Mouse (Mus musculus) liver, embryonic 14.5 days (tissue): ENCODE measurements around the gene Ddx20. TPM values are rescaled to one million over a fixed set of nuclear protein-coding genes. Genes with fewer than 3 reads are reported as not detected.

Experiments
- ATAC-seq: fragments of 200-750 bp; cut with Nextera tagmentation; 2 replicates; pipeline ENCODE4 v1.8.0; 2017; ENCODE audit warnings: moderate number of reproducible peaks, mild to moderate bottlenecking, moderate library complexity; ENCODE audit not compliant: insufficient read depth
- DNase-seq, 3 experiments: peaks; one replicate each; pipeline ENCODE4 v3.0.0-alpha.2; 2012 to 2013; ENCODE audit warnings: low read depth in 3 of 3, low spot score in 3 of 3
- H3K27ac ChIP-seq: fragments of 300-500 bp; sonication (generic); 2 replicates; pipeline ENCODE4 v1.5.1; 2014; ENCODE audit warnings: moderate library complexity, mild to moderate bottlenecking, control low read depth, inconsistent platforms
- H3K27me3 ChIP-seq: fragments of 300-500 bp; sonication (generic); 2 replicates; pipeline ENCODE4 v1.6.1; 2014; ENCODE audit warnings: mild to moderate bottlenecking, low read length, moderate library complexity; ENCODE audit not compliant: control insufficient read depth, insufficient read depth
- H3K36me3 ChIP-seq: fragments of 300-500 bp; sonication (generic); replicated peaks from 2 replicates; pipeline ENCODE4 v1.6.1; 2014; ENCODE audit warnings: low read depth; ENCODE audit not compliant: control insufficient read depth, insufficient read depth
- H3K4me1 ChIP-seq, 2 experiments: fragments of 200-500 bp in 1 of 2; fragments of 300-500 bp in 1 of 2; sonication (generic) in 1 of 2; replicated peaks; 2 replicates each; pipeline ENCODE4 v1.6.1; 2012 to 2014; ENCODE audit warnings: antibody characterized with exemption in 1 of 2, inconsistent platforms in 1 of 2, low read length in 1 of 2; ENCODE audit not compliant: control insufficient read depth in 2 of 2, insufficient read depth in 2 of 2
- H3K4me2 ChIP-seq: fragments of 300-500 bp; sonication (generic); 2 replicates; pipeline ENCODE4 v1.6.1; 2014; ENCODE audit warnings: low read depth, mild to moderate bottlenecking, control low read depth, moderate library complexity
- H3K4me3 ChIP-seq, 2 experiments: fragments of 200-500 bp in 1 of 2; fragments of 300-500 bp in 1 of 2; sonication (generic) in 1 of 2; 2 replicates each; pipeline ENCODE4 v1.5.1; 2012 to 2014; ENCODE audit warnings: low read depth in 2 of 2, low read length in 2 of 2, mild to moderate bottlenecking in 2 of 2, control low read depth in 1 of 2, inconsistent platforms in 1 of 2, moderate library complexity in 1 of 2; ENCODE audit not compliant: insufficient read depth in 1 of 2
- H3K9ac ChIP-seq: fragments of 300-500 bp; sonication (generic); replicated peaks from 2 replicates; pipeline ENCODE4 v1.6.1; 2014; ENCODE audit warnings: mild to moderate bottlenecking, control low read depth, moderate library complexity
- H3K9me3 ChIP-seq: fragments of 300-500 bp; sonication (generic); 2 replicates; pipeline ENCODE4 v1.6.1; 2016; ENCODE audit warnings: low read length, mixed read lengths; ENCODE audit not compliant: control insufficient read depth
- CTCF ChIP-seq: IDR thresholded peaks from 2 replicates; pipeline ENCODE4 v1.5.1; 2016; ENCODE audit warnings: antibody characterized with exemption, low read depth, control low read depth
- EP300 ChIP-seq: IDR thresholded peaks from 2 replicates; pipeline ENCODE4 v1.6.1; 2016; ENCODE audit warnings: antibody characterized with exemption, low read depth
- whole genome bisulfite sequencing: fragments of 180-500 bp; shearing (Covaris S2); extraction: QIAGEN DNeasy Blood & Tissue Kit; methylation state at CpG from one replicate; pipeline ENCODE4 v1.1.7; 2014; ENCODE audit not compliant: insufficient replicate concordance; 5-methylcytosine and 5-hydroxymethylcytosine counted together
- polyA plus RNA-seq, 2 experiments: library from polyadenylated mRNA; depleted of rRNA in 1 of 2; stranded (reverse) in 1 of 2; unstranded in 1 of 2; fragments of >200 nt; fragmentation: Nextera tagmentation in 1 of 2; extraction: Ambion mirVana in 1 of 2; gene quantifications; 2 replicates each; pipeline versions ENCODE4 v1.2.1 to v1.2.3; 2012 to 2014

Ddx20 gene
- polyA plus RNA-seq, 2 experiments: 8.1 to 19.6 TPM

GRCm38 (mm10) chr3:105660530-105660929 is 26.8 kb downstream of the Ddx20 start:
- DNase-seq (no peak), ATAC-seq (no peak)
- TF ChIP-seq CTCF (no peak), EP300 (no peak)

DNA sequence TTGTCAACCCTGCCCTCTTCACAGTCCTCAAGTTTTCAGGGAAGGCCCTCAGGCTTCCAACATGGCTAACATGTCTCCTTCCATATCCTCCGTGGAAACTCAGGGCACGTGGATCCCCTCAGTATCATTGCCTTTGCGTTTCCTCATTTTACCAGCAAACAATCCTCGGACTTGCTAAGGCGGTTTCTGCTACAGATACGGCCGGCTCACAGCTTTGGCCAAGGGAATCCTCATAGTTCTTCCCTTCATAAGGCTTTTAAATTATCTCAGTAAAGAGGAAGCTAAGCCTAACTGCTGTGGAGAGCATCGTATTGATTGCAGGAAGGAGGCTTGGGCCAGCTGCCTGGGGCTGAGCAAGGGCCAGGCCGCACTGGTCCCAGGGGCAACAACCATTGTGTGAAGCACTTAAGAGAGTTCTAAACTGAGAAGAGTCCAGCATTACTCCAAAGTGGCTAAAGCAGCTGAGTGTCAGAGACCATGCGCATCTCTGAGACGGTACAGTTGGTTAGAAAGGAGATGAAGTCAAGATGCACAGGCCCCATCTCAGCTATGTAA is 32.3 kb downstream of the Ddx20 start:
- H3K27ac ChIP-seq: no peak overlapping the region
- no peaks in the 10 kb centered on the region for H3K4me1 ChIP-seq
- ATAC-seq (no peak), DNase-seq (no peak)
- H3K9ac ChIP-seq: no peak overlapping the region
- H3K4me3 ChIP-seq: no peak overlapping the region
- H3K27me3 ChIP-seq: no peaks in the 10 kb centered on the region
- no peak overlapping the region for H3K4me2 ChIP-seq
- 66% methylated on average over 11 of the region's 11 CpGs for WGBS
- no peaks in the 10 kb centered on the region for H3K36me3 ChIP-seq
- H3K9me3 ChIP-seq: no peaks in the 10 kb centered on the region
- TF ChIP-seq EP300: no peak
- no peak for TF ChIP-seq CTCF

More at GRCm38 (mm10) chr3:105660530-105660929, 26.8 kb downstream of the Ddx20 start:
- Histone ChIP-seq H3K4me2 (no peak overlapping the region), H3K9me3 (no peaks in the 10 kb centered on the region), H3K27ac (no peak overlapping the region), H3K4me3 (no peak overlapping the region), H3K9ac (no peak overlapping the region), H3K27me3 (no peaks in the 10 kb centered on the region), H3K4me1 (peaks cover 4 to 7% of the 10 kb centered on the region in 2 experiments), H3K36me3 (no peaks in the 10 kb centered on the region)
- WGBS: 32% methylated on average over 2 of the region's 2 CpGs

- TF ChIP-seq CTCF (no peak), EP300 (no peak)
- ATAC-seq (no peak), DNase-seq (no peak)
- H3K4me2 ChIP-seq: no peak overlapping the region
- no peaks in the 10 kb centered on the region for H3K36me3 ChIP-seq
- H3K4me3 ChIP-seq: no peak overlapping the region
- H3K27ac ChIP-seq: no peak overlapping the region
- WGBS: 59% methylated on average over 13 of the region's 13 CpGs
- H3K9me3 ChIP-seq: no peaks in the 10 kb centered on the region
- no peak overlapping the region for H3K9ac ChIP-seq
- H3K27me3 ChIP-seq: no peaks in the 10 kb centered on the region
- no peaks in the 10 kb centered on the region for H3K4me1 ChIP-seq
These were observed 33.6 kb downstream of the Ddx20 start for GRCm38 (mm10) chr3:105653544-105654380.

- Histone ChIP-seq H3K27ac (no peak overlapping the region), H3K9me3 (no peaks in the 10 kb centered on the region), H3K36me3 (no peaks in the 10 kb centered on the region), H3K4me2 (no peak overlapping the region), H3K4me1 (no peaks in the 10 kb centered on the region), H3K9ac (no peak overlapping the region), H3K27me3 (no peaks in the 10 kb centered on the region), H3K4me3 (no peak overlapping the region)
- DNase-seq: no peak
- ATAC-seq: no peak
- 41% methylated on average over 8 of the region's 8 CpGs for WGBS
- TF ChIP-seq EP300 (no peak), CTCF (no peak)
These were observed 38.3 kb downstream of the Ddx20 start for GRCm38 (mm10) chr3:105648889-105649567.

GRCm38 (mm10) chr3:105643566-105643965 is 43.8 kb downstream of the Ddx20 start:
- no peak for DNase-seq
- ATAC-seq: no peak
- H3K9me3 ChIP-seq: no peaks in the 10 kb centered on the region
- 49% methylated on average over 5 of the region's 5 CpGs for WGBS
- H3K36me3 ChIP-seq: no peaks in the 10 kb centered on the region
- no peak overlapping the region for H3K4me2 ChIP-seq
- TF ChIP-seq CTCF (no peak), EP300 (no peak)
- H3K4me3 ChIP-seq: no peak overlapping the region
- no peaks in the 10 kb centered on the region for H3K4me1 ChIP-seq
- no peak overlapping the region for H3K27ac ChIP-seq
- no peak overlapping the region for H3K9ac ChIP-seq
- H3K27me3 ChIP-seq: no peaks in the 10 kb centered on the region
